Mouse (Mus musculus) heart, embryonic 13.5 days (tissue): ENCODE data around the gene Hsd11b1. TPM values are rescaled to one million over a fixed set of nuclear protein-coding genes. Genes with fewer than 3 reads are reported as not detected.

ENCODE experiments used
- ATAC-seq: fragments of 200-750 bp; cut with Nextera tagmentation; 2 replicates; pipeline ENCODE4 v1.8.0; 2017; ENCODE audit warnings: moderate TSS enrichment; ENCODE audit not compliant: insufficient number of reproducible peaks, low FRiP score, low TSS enrichment; ENCODE audit errors: extremely low read depth
- H3K27ac ChIP-seq: fragments of 300-500 bp; sonication (generic); replicated peaks from 2 replicates; pipeline ENCODE4 v1.5.1; 2015; ENCODE audit warnings: moderate library complexity, mild to moderate bottlenecking, inconsistent platforms
- H3K27me3 ChIP-seq: fragments of 300-500 bp; sonication (generic); replicated peaks from 2 replicates; pipeline ENCODE4 v1.6.1; 2015; ENCODE audit warnings: mild to moderate bottlenecking, inconsistent platforms
- H3K36me3 ChIP-seq: fragments of 300-500 bp; sonication (generic); 2 replicates; pipeline ENCODE4 v1.6.1; 2015; ENCODE audit warnings: mild to moderate bottlenecking, inconsistent platforms
- H3K4me1 ChIP-seq: fragments of 300-500 bp; sonication (generic); 2 replicates; pipeline ENCODE4 v1.6.1; 2015; ENCODE audit warnings: inconsistent platforms
- H3K4me2 ChIP-seq: fragments of 300-500 bp; sonication (generic); 2 replicates; pipeline ENCODE4 v1.6.1; 2015; ENCODE audit warnings: inconsistent platforms, mild to moderate bottlenecking, moderate library complexity
- H3K4me3 ChIP-seq: fragments of 300-500 bp; sonication (generic); 2 replicates; pipeline ENCODE4 v1.5.1; 2015; ENCODE audit warnings: moderate library complexity, mild to moderate bottlenecking, inconsistent platforms
- H3K9ac ChIP-seq: fragments of 300-500 bp; sonication (generic); 2 replicates; pipeline ENCODE4 v1.6.1; 2015; ENCODE audit warnings: inconsistent platforms, mild to moderate bottlenecking, moderate library complexity
- H3K9me3 ChIP-seq: fragments of 300-500 bp; sonication (generic); 2 replicates; pipeline ENCODE4 v1.6.1; 2016; ENCODE audit warnings: inconsistent platforms
- WGBS: fragments of 180-500 bp; shearing (Covaris S2); methylation state at CpG from one replicate; pipeline ENCODE4 v1.1.7; 2015; ENCODE audit warnings: mixed read lengths; 5-methylcytosine and 5-hydroxymethylcytosine counted together
- polyA plus RNA-seq: library from polyadenylated mRNA; unstranded; fragments of >200 nt; fragmentation: Nextera tagmentation; extraction: Ambion mirVana; gene quantifications from 2 replicates; pipeline ENCODE4 v1.2.1, GENCODE M21; 2015

Hsd11b1 gene
- polyA plus RNA-seq, 1 experiment from 2014 or later, result 1.3 TPM

DNA sequence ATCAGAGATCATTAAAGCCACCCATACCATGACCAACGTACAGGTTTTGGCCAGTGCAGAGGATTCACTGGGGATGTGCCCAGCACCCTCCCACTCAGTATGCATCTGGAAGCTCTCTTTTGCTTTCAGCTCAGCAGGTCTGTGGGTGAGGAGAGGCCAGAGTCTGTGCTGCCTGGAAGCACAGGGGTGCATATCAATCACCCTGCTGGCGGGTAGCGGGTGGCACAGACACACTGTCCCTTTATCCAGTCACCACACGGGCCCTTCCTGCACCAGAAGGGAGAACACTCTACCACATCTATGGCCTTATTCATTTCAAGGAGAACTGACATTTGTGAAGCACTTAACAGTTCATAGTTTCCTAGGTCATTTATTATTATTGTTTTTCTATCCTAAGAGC, 25.4 kb downstream of the Hsd11b1 start:
- Histone ChIP-seq H3K4me2 (no peak overlapping the region), H3K27ac (no peak overlapping the region), H3K4me1 (peaks cover 9% of the 10 kb centered on the region), H3K36me3 (no peaks in the 10 kb centered on the region), H3K9me3 (no peaks in the 10 kb centered on the region), H3K27me3 (no peaks in the 10 kb centered on the region), H3K4me3 (no peak overlapping the region), H3K9ac (no peak overlapping the region)
- no peak for ATAC-seq
- WGBS, result 52% methylated on average over 4 of the region's 4 CpGs

GRCm38 (mm10) chr1:193234930-193235329, 28.9 kb downstream of the Hsd11b1 start:
- no peak for ATAC-seq
- H3K9me3 ChIP-seq, result no peaks in the 10 kb centered on the region
- no peak overlapping the region for H3K9ac ChIP-seq
- H3K27me3 ChIP-seq, result no peaks in the 10 kb centered on the region
- 79% methylated on average over 7 of the region's 7 CpGs for WGBS
- no peak overlapping the region for H3K4me2 ChIP-seq
- peaks cover 9% of the 10 kb centered on the region; the same call in 1 of the 2 replicates for H3K4me1 ChIP-seq
- H3K36me3 ChIP-seq, result no peaks in the 10 kb centered on the region
- H3K27ac ChIP-seq, result no peak overlapping the region
- H3K4me3 ChIP-seq, result no peak overlapping the region

DNA sequence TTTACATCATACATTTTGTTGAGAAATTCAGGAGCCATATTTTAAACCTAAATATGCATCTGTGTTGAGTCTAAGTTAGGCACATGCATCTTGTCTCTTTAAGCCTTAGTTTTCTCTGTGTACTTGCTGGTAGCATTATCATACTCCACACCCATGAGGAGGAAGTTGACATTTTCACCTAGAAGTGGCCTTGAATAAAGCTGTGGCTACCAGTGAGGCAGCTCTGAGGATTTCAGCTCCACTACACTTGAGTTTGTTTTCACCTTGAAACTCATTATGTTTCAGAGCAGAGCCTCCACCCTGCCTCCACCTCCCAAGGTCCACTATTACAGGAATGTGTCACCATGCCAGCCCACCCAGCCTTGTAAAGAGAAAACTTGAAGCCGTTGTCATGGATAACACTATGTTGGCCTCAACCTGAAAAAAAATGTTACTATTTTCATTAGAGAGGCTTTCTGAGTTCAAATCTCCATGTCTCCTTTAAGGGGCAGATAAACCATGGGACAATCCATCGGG, 29.7 kb downstream of the Hsd11b1 start:
- no peak overlapping the region for H3K27ac ChIP-seq
- 85% methylated on average over 2 of the region's 2 CpGs for whole genome bisulfite sequencing
- no peak overlapping the region for H3K4me2 ChIP-seq
- peaks cover 9% of the 10 kb centered on the region; the same call in 1 of the 2 replicates for H3K4me1 ChIP-seq
- no peaks in the 10 kb centered on the region for H3K36me3 ChIP-seq
- H3K9ac ChIP-seq, result no peak overlapping the region
- H3K9me3 ChIP-seq, result no peaks in the 10 kb centered on the region
- no peak for ATAC-seq
- H3K27me3 ChIP-seq, result no peaks in the 10 kb centered on the region
- no peak overlapping the region for H3K4me3 ChIP-seq

DNA sequence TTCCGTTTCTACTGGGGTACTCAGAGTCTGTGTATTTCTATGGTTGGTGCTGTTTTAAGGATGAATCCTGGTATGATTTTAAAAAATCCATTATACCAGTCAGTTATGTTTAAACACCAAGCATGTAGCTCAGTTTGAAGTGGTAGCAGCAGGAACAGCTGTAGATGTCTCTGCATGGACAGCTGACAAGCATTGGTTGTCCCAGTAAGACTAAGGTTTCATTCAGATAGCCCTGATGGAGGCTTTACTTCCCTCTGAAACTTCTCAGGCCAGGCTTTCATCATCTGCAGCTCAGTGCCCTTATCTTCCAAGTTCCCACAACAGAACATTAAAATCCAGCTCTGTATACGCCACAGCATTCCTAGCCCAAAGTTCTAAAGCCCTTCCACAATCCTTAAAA, 31.1 kb downstream of the Hsd11b1 start:
- Histone ChIP-seq H3K9me3 (no peaks in the 10 kb centered on the region), H3K36me3 (no peaks in the 10 kb centered on the region), H3K27ac (no peak overlapping the region), H3K4me2 (no peak overlapping the region), H3K27me3 (no peaks in the 10 kb centered on the region), H3K9ac (no peak overlapping the region), H3K4me1 (peaks cover 9% of the 10 kb centered on the region; the same call in 1 of the 2 replicates), H3K4me3 (no peak overlapping the region)
- no peak for ATAC-seq
- WGBS, result 64% methylated on average over 2 of the region's 2 CpGs

DNA sequence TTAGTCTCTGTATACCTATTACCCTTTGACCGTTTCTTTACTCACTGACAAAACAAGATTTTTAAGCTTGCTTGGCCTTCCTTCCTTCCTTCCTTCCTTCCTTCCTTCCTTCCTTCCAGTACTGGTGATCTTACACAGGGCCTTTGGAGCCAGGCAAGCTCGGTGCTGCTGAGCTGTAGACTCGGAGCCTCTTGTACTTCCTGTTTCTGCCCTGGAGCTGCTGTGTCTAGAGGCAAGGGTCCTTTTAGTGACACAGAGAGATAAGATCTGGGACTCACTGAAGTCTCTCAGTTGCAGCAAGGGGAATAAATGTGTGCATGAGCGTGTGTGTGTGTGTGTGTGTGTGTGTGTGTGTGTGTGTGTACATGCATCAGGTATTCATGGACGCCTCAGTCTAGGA, 32.9 kb downstream of the Hsd11b1 start:
- no peak for ATAC-seq
- no peak overlapping the region for H3K9ac ChIP-seq
- peaks cover 24% of the 10 kb centered on the region for H3K4me1 ChIP-seq
- H3K27ac ChIP-seq, result no peak overlapping the region
- 42% methylated on average over 4 of the region's 5 CpGs for WGBS
- H3K4me3 ChIP-seq, result no peak overlapping the region
- no peaks in the 10 kb centered on the region for H3K9me3 ChIP-seq
- no peak overlapping the region for H3K4me2 ChIP-seq
- no peaks in the 10 kb centered on the region for H3K36me3 ChIP-seq
- no peaks in the 10 kb centered on the region for H3K27me3 ChIP-seq

GRCm38 (mm10) chr1:193230531-193230930, 33.3 kb downstream of the Hsd11b1 start:
- no peak overlapping the region for H3K9ac ChIP-seq
- no peak overlapping the region for H3K4me3 ChIP-seq
- 65% methylated on average over 3 of the region's 3 CpGs for WGBS
- H3K27me3 ChIP-seq, result no peaks in the 10 kb centered on the region
- no peak overlapping the region for H3K27ac ChIP-seq
- H3K9me3 ChIP-seq, result no peaks in the 10 kb centered on the region
- no peak overlapping the region for H3K4me2 ChIP-seq
- H3K36me3 ChIP-seq, result no peaks in the 10 kb centered on the region
- ATAC-seq, result no peak
- H3K4me1 ChIP-seq, result peaks cover 24% of the 10 kb centered on the region

- Histone ChIP-seq H3K9ac (no peak overlapping the region), H3K4me1 (peaks cover 24% of the 10 kb centered on the region), H3K9me3 (no peaks in the 10 kb centered on the region), H3K27me3 (no peaks in the 10 kb centered on the region), H3K4me3 (no peak overlapping the region), H3K36me3 (no peaks in the 10 kb centered on the region), H3K4me2 (no peak overlapping the region), H3K27ac (no peak overlapping the region)
- WGBS, result 86% methylated on average over 5 of the region's 5 CpGs
- no peak for ATAC-seq
Observed at GRCm38 (mm10) chr1:193229570-193229969, 34.3 kb downstream of the Hsd11b1 start.

- H3K4me2 ChIP-seq, result no peak overlapping the region
- no peak overlapping the region for H3K9ac ChIP-seq
- no peak for ATAC-seq
- 83% methylated on average over 4 of the region's 4 CpGs for WGBS
- no peaks in the 10 kb centered on the region for H3K27me3 ChIP-seq
- H3K27ac ChIP-seq, result no peak overlapping the region
- H3K4me3 ChIP-seq, result no peak overlapping the region
- H3K9me3 ChIP-seq, result no peaks in the 10 kb centered on the region
- no peaks in the 10 kb centered on the region for H3K36me3 ChIP-seq
- peaks cover 24% of the 10 kb centered on the region for H3K4me1 ChIP-seq
Observed at GRCm38 (mm10) chr1:193227537-193227936, 36.3 kb downstream of the Hsd11b1 start.

GRCm38 (mm10) chr1:193226724-193227522, 37.0 kb downstream of the Hsd11b1 start:
- H3K4me2 ChIP-seq, result no peak overlapping the region
- H3K4me1 ChIP-seq, result peaks cover 23% of the 10 kb centered on the region
- H3K9ac ChIP-seq, result no peak overlapping the region
- no peaks in the 10 kb centered on the region for H3K27me3 ChIP-seq
- H3K4me3 ChIP-seq, result no peak overlapping the region
- no peaks in the 10 kb centered on the region for H3K9me3 ChIP-seq
- no peaks in the 10 kb centered on the region for H3K36me3 ChIP-seq
- WGBS, result 37% methylated on average over 7 of the region's 7 CpGs
- no peak overlapping the region for H3K27ac ChIP-seq
- no peak for ATAC-seq

DNA sequence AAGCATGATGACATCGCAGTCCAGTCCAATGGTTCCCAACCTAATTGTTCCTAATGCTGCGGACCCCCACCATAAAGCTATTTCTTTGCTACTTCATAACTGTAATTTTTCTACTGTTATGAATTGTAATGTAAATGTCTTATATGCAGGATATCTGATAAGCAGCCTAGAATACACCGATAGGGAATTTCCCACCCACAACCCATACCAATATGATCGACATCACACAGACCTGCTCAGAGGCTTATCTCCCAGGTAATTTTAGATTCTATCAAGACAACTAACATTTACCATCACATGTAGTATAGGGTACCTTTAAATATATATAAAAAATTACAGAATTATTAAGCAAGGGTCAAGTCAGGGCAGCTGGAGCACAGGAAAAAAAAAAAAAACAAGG, 37.8 kb downstream of the Hsd11b1 start:
- WGBS, result 86% methylated on average over 4 of the region's 4 CpGs
- no peaks in the 10 kb centered on the region for H3K27me3 ChIP-seq
- peaks cover 20% of the 10 kb centered on the region for H3K4me1 ChIP-seq
- no peaks in the 10 kb centered on the region for H3K36me3 ChIP-seq
- H3K4me3 ChIP-seq, result no peak overlapping the region
- H3K9ac ChIP-seq, result no peak overlapping the region
- ATAC-seq, result no peak
- no peaks in the 10 kb centered on the region for H3K9me3 ChIP-seq
- no peak overlapping the region for H3K4me2 ChIP-seq
- no peak overlapping the region for H3K27ac ChIP-seq

- Histone ChIP-seq H3K4me1 (peaks cover 15% of the 10 kb centered on the region), H3K9me3 (no peaks in the 10 kb centered on the region), H3K4me2 (no peak overlapping the region), H3K4me3 (no peak overlapping the region), H3K27me3 (no peaks in the 10 kb centered on the region), H3K9ac (no peak overlapping the region), H3K36me3 (no peaks in the 10 kb centered on the region), H3K27ac (no peak overlapping the region)
- 57% methylated on average over 3 of the region's 3 CpGs for WGBS
- ATAC-seq, result no peak
Observed at GRCm38 (mm10) chr1:193225531-193225930, 38.3 kb downstream of the Hsd11b1 start.

GRCm38 (mm10) chr1:193220408-193220807, 43.5 kb downstream of the Hsd11b1 start:
- H3K9ac ChIP-seq, result no peak overlapping the region
- H3K4me2 ChIP-seq, result no peak overlapping the region
- WGBS, result 49% methylated on average over 5 of the region's 5 CpGs
- no peak overlapping the region for H3K4me3 ChIP-seq
- no peak for ATAC-seq
- H3K4me1 ChIP-seq, result no peaks in the 10 kb centered on the region
- H3K27ac ChIP-seq, result no peak overlapping the region
- H3K36me3 ChIP-seq, result no peaks in the 10 kb centered on the region
- no peaks in the 10 kb centered on the region for H3K27me3 ChIP-seq
- H3K9me3 ChIP-seq, result no peaks in the 10 kb centered on the region
